Mouse (Mus musculus): ENCODE results near the gene Prkar1b.

Prkar1b gene

DNA sequence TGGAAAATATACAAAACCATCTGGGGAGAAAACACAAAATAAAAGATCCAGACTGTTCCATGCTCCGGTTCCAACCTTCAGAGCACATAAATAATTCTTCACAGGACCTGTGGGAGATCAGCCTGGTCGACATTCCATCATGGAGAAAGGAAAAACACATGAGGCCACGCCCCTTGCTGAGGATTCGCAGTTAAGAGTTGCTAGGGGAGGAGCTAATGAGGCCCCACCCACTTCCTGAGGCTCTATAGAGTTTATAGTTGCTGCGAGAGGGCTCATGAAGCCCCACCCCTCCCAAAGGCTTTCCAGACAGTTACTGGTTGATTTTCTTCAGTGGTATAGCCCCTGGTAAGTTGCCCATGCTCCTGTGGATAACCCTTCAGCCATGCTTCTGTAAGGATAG lies 85.2 kb downstream of the Prkar1b start:
- in situ Hi-C loops (cut with MboI, MseI), result no loop called here

- in situ Hi-C loops (cut with MboI, MseI), result no loop called here
Measured at GRCm38 (mm10) chr5:139061680-139062079, 88.1 kb downstream of the Prkar1b start.

GRCm38 (mm10) chr5:139060460-139061051 lies 89.2 kb downstream of the Prkar1b start:
- in situ Hi-C loops (cut with MboI, MseI), result no loop called here

DNA sequence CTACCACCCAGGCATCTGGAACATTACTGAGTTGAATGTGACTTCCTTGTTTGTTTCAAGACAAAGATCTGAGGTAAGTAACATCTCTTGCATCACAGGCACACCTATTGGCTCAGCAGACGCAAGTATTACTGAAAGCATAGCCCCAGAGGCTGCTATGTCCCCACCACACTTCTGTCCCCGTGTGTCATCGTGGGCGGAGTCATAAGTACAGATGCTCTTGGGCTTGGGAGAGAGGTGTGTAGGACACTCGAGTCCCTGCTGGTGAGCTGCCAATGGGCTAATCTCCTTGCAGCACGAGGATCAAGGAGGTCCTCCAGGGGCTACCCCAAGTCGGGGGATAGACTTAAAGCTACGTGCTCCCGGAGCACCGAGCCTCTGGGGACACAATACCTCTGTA lies 96.6 kb downstream of the Prkar1b start:
- in situ Hi-C loops (cut with MboI, MseI), result no loop called here

- in situ Hi-C loops (cut with MboI, MseI), result no loop called here
Measured at GRCm38 (mm10) chr5:139051276-139051675, 98.5 kb downstream of the Prkar1b start.

DNA sequence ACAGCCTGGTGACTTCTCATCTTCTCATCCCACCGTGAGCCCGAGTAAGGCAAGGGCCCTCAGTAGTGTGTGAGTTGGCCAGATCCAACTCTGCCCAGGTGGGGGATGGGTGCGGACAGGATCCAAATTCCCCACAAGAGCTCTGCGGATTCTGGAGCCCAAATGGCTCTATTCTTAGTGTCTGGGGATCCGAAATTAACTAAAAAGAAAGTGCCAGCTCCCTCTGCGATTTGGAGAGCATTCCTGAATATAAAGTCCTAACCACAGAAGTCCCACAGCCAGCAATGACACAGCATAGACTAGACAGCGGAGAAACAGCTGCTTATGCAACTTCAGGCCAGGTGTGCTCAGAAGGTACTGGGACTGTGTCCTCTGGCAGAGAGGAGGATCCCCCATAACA lies 100.4 kb downstream of the Prkar1b start:
- in situ Hi-C loops (cut with MboI, MseI), result no loop called here

DNA sequence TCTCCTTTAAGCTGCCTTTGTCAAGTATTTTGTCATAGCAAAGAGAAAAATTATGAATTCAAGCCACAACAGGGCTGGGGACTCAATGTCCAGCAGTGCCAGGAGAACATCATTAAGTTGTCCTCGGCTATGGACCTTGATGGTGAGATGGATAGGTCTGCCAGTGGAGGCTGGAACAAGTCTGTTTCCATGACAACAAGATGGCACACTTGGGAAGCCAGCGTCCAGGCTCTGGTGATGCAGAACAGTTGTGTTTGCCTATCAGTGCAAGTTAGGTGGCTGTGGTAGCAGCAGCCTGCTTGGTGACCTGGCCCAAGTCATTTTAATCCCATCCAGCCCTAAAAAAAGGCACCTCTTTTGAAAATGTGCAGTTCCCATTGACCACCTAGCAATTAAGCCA lies 102.6 kb downstream of the Prkar1b start:
- in situ Hi-C loops (cut with MboI, MseI), result no loop called here

GRCm38 (mm10) chr5:139046636-139047035 lies 103.2 kb downstream of the Prkar1b start:
- in situ Hi-C loops (cut with MboI, MseI), result no loop called here

DNA sequence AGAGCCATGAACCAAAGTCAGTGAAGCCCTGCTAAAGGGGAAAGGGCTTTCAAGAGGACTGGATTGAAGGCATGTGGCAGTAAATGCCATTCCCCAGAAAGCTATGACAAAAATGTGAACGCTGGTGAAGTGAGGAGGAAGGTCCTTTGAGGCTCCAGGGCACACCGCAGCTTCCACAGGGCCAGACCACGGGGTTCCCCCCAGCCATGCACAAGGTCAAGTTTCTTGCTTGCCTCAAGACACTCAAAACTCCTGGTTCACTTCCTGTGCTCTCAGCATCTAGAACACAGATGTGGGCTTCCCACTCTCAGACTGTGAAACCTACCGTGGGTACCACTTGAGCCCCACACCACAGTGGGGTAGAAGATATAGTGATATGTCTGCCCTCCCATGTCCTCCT lies 106.3 kb downstream of the Prkar1b start:
- in situ Hi-C loops (cut with MboI, MseI), result no loop called here

DNA sequence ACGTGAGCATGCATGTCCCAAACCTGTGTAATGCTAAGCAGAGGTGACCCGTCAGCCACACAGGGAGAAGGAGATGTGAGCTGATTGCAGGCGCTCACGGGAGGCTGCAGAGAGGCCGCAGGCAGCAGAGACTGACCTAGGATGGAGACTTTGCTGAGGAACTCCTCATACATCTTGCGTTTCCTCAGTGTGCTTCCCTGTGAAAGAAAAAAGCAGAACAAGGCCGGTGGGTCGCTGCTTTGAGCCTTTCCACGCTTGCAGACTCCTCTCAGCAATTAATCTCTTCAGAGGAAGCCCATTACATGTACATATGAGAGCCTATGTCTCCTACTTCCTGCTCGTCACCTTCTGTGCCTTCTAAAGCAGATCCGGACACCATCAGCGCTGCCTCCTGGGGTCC lies 107.5 kb downstream of the Prkar1b start:
- in situ Hi-C loops (cut with MboI, MseI), result no loop called here

GRCm38 (mm10) chr5:139035171-139035570 lies 114.6 kb downstream of the Prkar1b start:
- in situ Hi-C loops (cut with MboI, MseI), result no loop called here

DNA sequence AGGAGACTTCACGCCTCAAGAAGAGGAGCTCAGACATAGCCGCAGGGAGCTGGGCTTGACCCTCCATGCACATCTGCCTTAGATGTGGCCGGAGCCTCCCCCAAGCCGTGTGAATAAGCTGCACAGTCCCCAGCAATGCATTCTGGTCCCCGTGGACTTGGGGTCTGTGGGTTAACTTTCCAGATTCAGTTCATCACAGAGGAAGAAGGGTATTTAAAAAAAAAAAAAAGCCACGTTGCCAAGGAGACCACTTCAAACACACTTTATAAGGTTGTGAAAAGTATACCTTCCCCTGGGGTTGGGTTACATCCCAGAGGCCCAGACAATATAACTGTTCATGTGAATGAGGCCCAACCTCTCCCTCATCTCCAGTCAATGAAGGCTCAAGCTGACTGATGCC lies 115.1 kb downstream of the Prkar1b start:
- in situ Hi-C loops (cut with MboI, MseI), result no loop called here

DNA sequence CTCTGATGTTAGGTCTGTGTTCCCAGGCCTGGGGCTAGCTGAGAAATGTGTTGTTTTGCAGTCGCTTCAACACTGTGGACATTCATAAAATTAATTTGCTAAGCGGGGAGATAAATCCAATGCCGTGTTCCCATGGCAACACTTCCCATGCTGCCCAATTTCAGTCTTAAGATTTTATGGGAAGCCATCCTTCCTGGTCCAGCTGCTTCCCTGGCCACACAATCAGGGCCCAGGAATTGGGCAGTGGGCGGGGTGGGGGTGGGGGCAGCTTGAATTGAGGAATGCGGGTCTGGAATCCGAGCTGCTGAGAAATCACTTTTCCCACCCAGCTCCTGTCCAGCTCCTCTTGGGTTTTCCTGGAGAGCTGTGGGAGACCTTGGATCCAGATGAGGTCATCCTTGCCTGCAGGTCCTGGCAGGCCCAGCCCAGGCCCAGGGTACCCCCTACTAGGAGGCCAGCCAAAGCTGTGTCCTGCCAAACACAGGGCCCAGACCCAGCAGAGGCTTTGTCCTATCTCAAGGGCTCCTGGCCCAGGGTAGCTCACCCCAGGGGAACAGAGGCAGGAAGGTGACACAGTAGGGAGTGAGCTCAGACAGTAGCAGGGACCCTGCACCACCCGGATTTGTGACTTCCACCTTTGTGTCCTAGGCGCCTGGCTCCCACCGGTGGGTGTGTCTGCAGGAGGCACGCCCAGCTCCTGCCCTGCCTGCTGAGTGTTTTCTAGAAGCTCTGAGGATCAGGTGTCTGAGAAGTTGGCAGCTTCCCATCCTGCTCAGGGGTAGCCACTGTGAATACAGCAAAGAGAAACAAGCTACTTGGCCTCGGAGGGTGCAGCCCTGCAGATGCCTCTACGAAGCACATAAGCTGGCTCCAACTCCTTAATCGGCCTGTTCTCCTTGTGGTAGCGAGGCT lies 116.1 kb downstream of the Prkar1b start:
- in situ Hi-C loops (cut with MboI, MseI), result no loop called here

DNA sequence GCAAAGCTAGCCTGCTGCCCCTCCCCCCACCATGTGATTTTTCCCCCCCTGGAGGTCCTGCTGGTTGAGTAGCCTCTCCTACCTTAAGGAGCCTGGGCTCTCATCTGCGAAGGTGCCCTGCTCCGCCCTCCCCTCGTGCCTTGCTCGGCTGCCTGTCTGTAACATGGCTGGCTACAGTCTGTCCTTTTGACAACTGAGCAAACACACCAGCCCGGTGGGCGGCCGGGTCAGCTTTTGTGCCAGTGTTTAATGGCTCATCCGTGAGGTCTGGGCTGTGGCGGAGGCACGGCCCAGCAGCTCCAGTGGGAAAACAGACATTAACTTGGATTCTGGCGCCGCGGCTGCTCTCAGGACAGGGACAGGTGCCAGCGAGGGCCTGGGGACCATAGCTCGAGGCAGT lies 122.2 kb downstream of the Prkar1b start:
- in situ Hi-C loops (cut with MboI, MseI), result no loop called here

- in situ Hi-C loops (cut with MboI, MseI), result loop anchor here (5.0 kb wide), 1 partner anchor 588 kb away; no protein-coding TSS in a partner anchor
Measured at GRCm38 (mm10) chr5:139024351-139025105, 125.3 kb downstream of the Prkar1b start.

GRCm38 (mm10) chr5:139020595-139020994 lies 129.2 kb downstream of the Prkar1b start:
- in situ Hi-C loops (cut with MboI, MseI), result loop anchor here (5.0 kb wide), 1 partner anchor 592 kb away; no protein-coding TSS in a partner anchor

DNA sequence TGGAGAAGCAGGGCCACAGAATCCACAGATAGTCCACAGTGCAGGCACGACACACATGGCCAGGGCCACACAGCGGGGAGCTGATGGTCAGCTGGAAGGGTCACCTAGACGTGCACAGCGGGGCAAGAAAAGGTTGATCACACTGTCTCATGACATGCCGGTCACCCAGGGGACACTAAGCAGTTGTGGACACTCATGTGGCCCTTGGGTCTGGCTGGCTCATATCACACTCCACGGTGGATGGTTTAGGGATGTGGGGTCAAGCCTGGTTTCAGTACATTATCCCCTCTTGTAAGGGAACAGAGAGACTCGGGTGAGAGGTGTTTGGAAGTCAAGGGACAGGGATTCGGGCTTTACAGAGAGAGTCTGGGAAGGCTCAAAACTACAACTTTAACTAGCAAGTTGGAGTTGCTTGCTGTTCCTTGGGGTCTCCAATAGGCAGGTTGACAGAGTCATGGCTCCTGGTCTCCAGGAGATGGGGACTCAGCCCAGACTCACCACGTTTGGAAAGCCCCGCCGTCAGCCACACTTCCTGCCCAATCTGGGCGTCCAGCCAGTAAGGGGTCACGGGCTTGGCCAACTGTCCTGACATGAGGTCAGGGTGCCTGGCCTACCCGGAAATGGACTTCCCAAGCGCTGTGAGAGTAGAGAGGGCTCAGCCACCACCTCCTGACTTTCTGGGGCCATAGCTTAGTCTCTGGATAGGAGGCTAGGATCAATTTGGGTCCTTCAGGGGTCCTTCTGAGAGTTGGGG lies 132.3 kb downstream of the Prkar1b start:
- in situ Hi-C loops (cut with MboI, MseI), result no loop called here

DNA sequence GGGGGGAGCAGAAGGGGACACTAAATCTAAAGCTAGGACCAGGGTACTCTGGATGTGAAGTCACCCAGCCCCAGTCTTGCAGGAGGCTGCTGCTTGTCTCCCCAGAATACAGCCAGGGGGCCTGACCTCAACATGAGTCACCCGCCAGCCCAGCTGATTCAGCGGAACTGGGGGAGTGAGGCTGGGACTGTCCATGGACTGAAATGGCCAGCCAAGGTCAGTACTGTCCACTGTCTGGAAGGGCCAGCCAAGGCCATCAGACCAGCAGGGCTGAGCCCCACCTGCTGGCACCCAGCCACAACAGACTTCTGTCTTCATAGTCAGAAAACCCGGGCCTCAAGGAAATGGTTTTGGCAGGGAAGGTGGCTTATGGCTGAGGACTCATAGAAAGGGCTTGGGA lies 134.7 kb downstream of the Prkar1b start:
- in situ Hi-C loops (cut with MboI, MseI), result no loop called here

DNA sequence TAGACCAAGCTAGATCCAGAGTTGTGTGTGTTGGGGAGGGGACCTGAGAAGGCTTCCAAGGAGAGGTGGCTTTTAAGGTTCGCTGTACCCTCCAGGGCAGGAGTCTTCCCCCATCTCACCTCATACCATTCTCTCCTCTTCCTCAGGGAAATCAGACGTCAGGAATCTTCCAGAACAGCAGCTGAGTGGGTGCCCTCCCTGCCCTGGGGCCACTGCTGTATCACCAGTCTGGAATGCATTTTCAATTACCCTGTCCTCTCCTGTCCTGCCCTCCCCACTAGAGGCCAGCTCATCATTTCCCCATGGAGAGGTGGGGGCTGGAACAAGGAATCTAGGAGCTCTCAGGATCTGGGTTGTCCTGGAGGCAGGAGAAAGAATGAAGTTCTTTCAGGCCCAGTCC lies 139.2 kb downstream of the Prkar1b start:
- in situ Hi-C loops (cut with MboI, MseI), result no loop called here

GRCm38 (mm10) chr5:139007141-139007775 lies 142.5 kb downstream of the Prkar1b start:
- in situ Hi-C loops (cut with MboI, MseI), result loop anchor here (5.0 kb wide), 1 partner anchor 150 kb away; no protein-coding TSS in a partner anchor

- in situ Hi-C loops (cut with MboI, MseI), result no loop called here
Measured at GRCm38 (mm10) chr5:139004588-139004987, 145.2 kb downstream of the Prkar1b start.
